Mouse (Mus musculus): ENCODE results near the gene Il6ra. TPM values are rescaled to one million over a fixed set of nuclear protein-coding genes. Genes with fewer than 3 reads are reported as not detected.
A peak's percentile ranks its signal among the peaks of the same experiment; 100 is the strongest.
"Not testable (repeated sequence)": the region's sequence is repeated elsewhere in the genome, so short reads cannot be mapped to it uniquely, and the experiment has no call there.

Il6ra gene
- total and polyA plus RNA-seq, 2 experiments from 2014 or later, result 0.99 to 1.8 TPM

GRCm38 (mm10) chr3:89865764-89866163, 47.2 kb downstream of the Il6ra start:
- no peak for TF ChIP-seq CTCF (IDR thresholded peaks at IDR 0.05)
- ATAC-seq (ENCODE audit: low FRiP score) (no peak), DNase-seq (ENCODE audit: low spot score) (no peak)
- no peak overlapping the region for H3K4me3 ChIP-seq (ENCODE audit: low read depth, low read length)
- H3K36me3 ChIP-seq (ENCODE audit: insufficient read depth, low read length), result no peaks in the 10 kb centered on the region
- 68% methylated on average over 4 of the region's 4 CpGs for WGBS
- no peaks in the 10 kb centered on the region for H3K27me3 ChIP-seq (ENCODE audit: insufficient read depth, low read length)
- no peak overlapping the region for H3K9ac ChIP-seq (replicated peaks; ENCODE audit: low read length, poor library complexity, severe bottlenecking)
- no peak overlapping the region for H3K4me2 ChIP-seq (ENCODE audit: low read depth, low read length, poor library complexity, severe bottlenecking)
- H3K9me3 ChIP-seq (ENCODE audit: low read length), result no peaks in the 10 kb centered on the region
- no peaks in the 10 kb centered on the region; the same call in 1 of the 2 replicates for H3K4me1 ChIP-seq (ENCODE audit: insufficient read depth, low read length)
- no peak overlapping the region for H3K27ac ChIP-seq (ENCODE audit: low read depth, low read length)

- ATAC-seq (ENCODE audit: low FRiP score) (no peak), DNase-seq (ENCODE audit: low spot score) (no peak)
- no peak overlapping the region for H3K4me2 ChIP-seq (ENCODE audit: low read depth, low read length, poor library complexity, severe bottlenecking)
- no peak overlapping the region for H3K4me3 ChIP-seq (ENCODE audit: low read depth, low read length)
- no peak overlapping the region for H3K9ac ChIP-seq (replicated peaks; ENCODE audit: low read length, poor library complexity, severe bottlenecking)
- no peak overlapping the region for H3K27ac ChIP-seq (ENCODE audit: low read depth, low read length)
- H3K4me1 ChIP-seq (ENCODE audit: insufficient read depth, low read length), result no peaks in the 10 kb centered on the region; the same call in 1 of the 2 replicates
- H3K36me3 ChIP-seq (ENCODE audit: insufficient read depth, low read length), result no peaks in the 10 kb centered on the region
- no peak for TF ChIP-seq CTCF (IDR thresholded peaks at IDR 0.05)
- no peaks in the 10 kb centered on the region for H3K9me3 ChIP-seq (ENCODE audit: low read length)
- 49% methylated on average over 6 of the region's 6 CpGs for WGBS
- no peaks in the 10 kb centered on the region for H3K27me3 ChIP-seq (ENCODE audit: insufficient read depth, low read length)
Observed at GRCm38 (mm10) chr3:89865020-89865419, 48.0 kb downstream of the Il6ra start.

GRCm38 (mm10) chr3:89863716-89864509, 49.1 kb downstream of the Il6ra start:
- no peak overlapping the region for H3K27ac ChIP-seq (ENCODE audit: low read depth, low read length)
- no peak overlapping the region for H3K9ac ChIP-seq (replicated peaks; ENCODE audit: low read length, poor library complexity, severe bottlenecking)
- no peak overlapping the region for H3K4me2 ChIP-seq (ENCODE audit: low read depth, low read length, poor library complexity, severe bottlenecking)
- no peak for TF ChIP-seq CTCF (IDR thresholded peaks at IDR 0.05)
- no peak for DNase-seq (ENCODE audit: low spot score)
- H3K4me3 ChIP-seq (ENCODE audit: low read depth, low read length), result no peak overlapping the region
- no peaks in the 10 kb centered on the region for H3K27me3 ChIP-seq (ENCODE audit: insufficient read depth, low read length)
- no peaks in the 10 kb centered on the region; the same call in 1 of the 2 replicates for H3K4me1 ChIP-seq (ENCODE audit: insufficient read depth, low read length)
- no peaks in the 10 kb centered on the region for H3K9me3 ChIP-seq (ENCODE audit: low read length)
- no peaks in the 10 kb centered on the region for H3K36me3 ChIP-seq (ENCODE audit: insufficient read depth, low read length)
- WGBS, result 75% methylated on average over 9 of the region's 9 CpGs
- ATAC-seq (ENCODE audit: low FRiP score), result no peak

GRCm38 (mm10) chr3:89863276-89863675, 49.7 kb downstream of the Il6ra start:
- DNase-seq (ENCODE audit: low spot score); ATAC-seq (ENCODE audit: low FRiP score); H3K4me1 ChIP-seq (ENCODE audit: insufficient read depth, low read length); H3K27ac ChIP-seq (ENCODE audit: low read depth, low read length); H3K27me3 ChIP-seq (ENCODE audit: insufficient read depth, low read length); H3K9ac ChIP-seq (replicated peaks; ENCODE audit: low read length, poor library complexity, severe bottlenecking); H3K9me3 ChIP-seq (ENCODE audit: low read length); H3K36me3 ChIP-seq (ENCODE audit: insufficient read depth, low read length); H3K4me2 ChIP-seq (ENCODE audit: low read depth, low read length, poor library complexity, severe bottlenecking); H3K4me3 ChIP-seq (ENCODE audit: low read depth, low read length): not testable (repeated sequence)
- WGBS, result 87% methylated on average over 3 of the region's 3 CpGs

GRCm38 (mm10) chr3:89862182-89862761, 50.7 kb downstream of the Il6ra start:
- Histone ChIP-seq H3K9ac (replicated peaks; ENCODE audit: low read length, poor library complexity, severe bottlenecking) (no peak overlapping the region), H3K4me1 (ENCODE audit: insufficient read depth, low read length) (no peaks in the 10 kb centered on the region), H3K4me3 (ENCODE audit: low read depth, low read length) (no peak overlapping the region), H3K27me3 (ENCODE audit: insufficient read depth, low read length) (no peaks in the 10 kb centered on the region), H3K36me3 (ENCODE audit: insufficient read depth, low read length) (no peaks in the 10 kb centered on the region), H3K4me2 (ENCODE audit: low read depth, low read length, poor library complexity, severe bottlenecking) (no peak overlapping the region), H3K9me3 (ENCODE audit: low read length) (no peaks in the 10 kb centered on the region), H3K27ac (ENCODE audit: low read depth, low read length) (no peak overlapping the region)
- ATAC-seq (ENCODE audit: low FRiP score) (no peak), DNase-seq (ENCODE audit: low spot score) (no peak)
- no peak for TF ChIP-seq CTCF (IDR thresholded peaks at IDR 0.05)
- 84% methylated on average over 8 of the region's 8 CpGs for WGBS

GRCm38 (mm10) chr3:89861070-89861469, 51.9 kb downstream of the Il6ra start:
- no peaks in the 10 kb centered on the region for H3K27me3 ChIP-seq (ENCODE audit: insufficient read depth, low read length)
- 12% methylated on average over 4 of the region's 4 CpGs for WGBS
- DNase-seq (ENCODE audit: low spot score) (peak; percentile 71), ATAC-seq (ENCODE audit: low FRiP score) (no peak)
- H3K36me3 ChIP-seq (ENCODE audit: insufficient read depth, low read length), result no peaks in the 10 kb centered on the region
- no peak overlapping the region for H3K4me3 ChIP-seq (ENCODE audit: low read depth, low read length)
- H3K9ac ChIP-seq (replicated peaks; ENCODE audit: low read length, poor library complexity, severe bottlenecking), result no peak overlapping the region
- no peak for TF ChIP-seq CTCF (IDR thresholded peaks at IDR 0.05)
- H3K9me3 ChIP-seq (ENCODE audit: low read length), result no peaks in the 10 kb centered on the region
- H3K4me2 ChIP-seq (ENCODE audit: low read depth, low read length, poor library complexity, severe bottlenecking), result no peak overlapping the region
- no peak overlapping the region for H3K27ac ChIP-seq (ENCODE audit: low read depth, low read length)
- H3K4me1 ChIP-seq (ENCODE audit: insufficient read depth, low read length), result no peaks in the 10 kb centered on the region
